Mouse (Mus musculus) cortical plate, adult 2 months (tissue): ENCODE data around the gene Nrg4. TPM values are rescaled to one million over a fixed set of nuclear protein-coding genes. Genes with fewer than 3 reads are reported as not detected.
"Not testable (repeated sequence)": the region's sequence is repeated elsewhere in the genome, so short reads cannot be mapped to it uniquely, and the experiment has no call there.

Experiments used
- H3K27ac ChIP-seq: fragments of 200-500 bp; 2 replicates; pipeline ENCODE4 v1.5.1; 2012; ENCODE audit warnings: low read length, control low read depth, inconsistent platforms; ENCODE audit not compliant: insufficient read depth
- H3K4me1 ChIP-seq: fragments of 200-500 bp; 2 replicates; pipeline ENCODE4 v1.6.1; 2011; ENCODE audit warnings: low read length; ENCODE audit not compliant: control insufficient read depth, insufficient read depth
- H3K4me3 ChIP-seq: fragments of 200-500 bp; 2 replicates; pipeline ENCODE4 v1.5.1; 2011; ENCODE audit warnings: mild to moderate bottlenecking, low read length, control low read depth; ENCODE audit not compliant: insufficient read depth
- CTCF ChIP-seq: fragments of 200-500 bp; IDR thresholded peaks from 2 replicates; pipeline ENCODE4 v1.5.1; 2011; ENCODE audit warnings: mild to moderate bottlenecking, control low read depth, low read length; ENCODE audit not compliant: insufficient read depth; ENCODE audit errors: extremely low read depth
- POLR2A ChIP-seq: fragments of 200-500 bp; IDR thresholded peaks from 2 replicates; pipeline ENCODE4 v1.6.1; 2011; ENCODE audit warnings: mild to moderate bottlenecking, low read length, control low read depth; ENCODE audit not compliant: insufficient read depth; ENCODE audit errors: extremely low read depth
- polyA plus RNA-seq: library from polyadenylated mRNA; depleted of rRNA; stranded (reverse); fragments of >200 nt; gene quantifications from 2 replicates; pipeline ENCODE4 v1.2.3, GENCODE M21; 2012

The Nrg4 gene
- polyA plus RNA-seq, 1 experiment, result 1.9 TPM

DNA sequence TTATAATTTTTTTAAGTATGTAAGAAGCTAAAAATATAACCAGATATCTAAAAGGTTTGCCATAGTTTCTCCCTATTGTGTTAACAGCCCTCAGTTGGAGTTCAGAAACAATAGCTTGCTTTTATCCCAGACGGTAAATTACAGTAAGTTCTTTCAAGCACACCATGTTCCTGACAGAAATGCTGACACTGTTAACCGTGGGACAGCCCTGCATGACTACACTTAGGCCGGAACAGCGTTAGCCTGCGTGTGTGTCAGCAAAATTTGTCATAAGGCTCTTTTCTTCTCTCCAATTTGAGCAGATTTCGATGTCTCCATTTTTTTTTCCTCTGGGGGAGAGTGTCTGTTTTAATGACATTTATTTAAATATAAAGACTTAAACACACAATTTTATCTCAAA lies 66.9 kb downstream of the Nrg4 start:
- TF ChIP-seq POLR2A (no peak), CTCF (no peak)
- Histone ChIP-seq H3K4me3 (no peak overlapping the region), H3K27ac (no peak overlapping the region), H3K4me1 (no peaks in the 10 kb centered on the region)

- H3K4me1 ChIP-seq, result no peaks in the 10 kb centered on the region
- no peak overlapping the region for H3K4me3 ChIP-seq
- no peak overlapping the region for H3K27ac ChIP-seq
- TF ChIP-seq POLR2A, result no peak
- TF ChIP-seq CTCF, result no peak
Measured at GRCm38 (mm10) chr9:55257105-55257504, 69.5 kb downstream of the Nrg4 start.

GRCm38 (mm10) chr9:55255604-55256003 lies 71.0 kb downstream of the Nrg4 start:
- Histone ChIP-seq H3K4me3 (no peak overlapping the region), H3K4me1 (no peaks in the 10 kb centered on the region), H3K27ac (no peak overlapping the region)
- no peak for TF ChIP-seq POLR2A
- TF ChIP-seq CTCF, result no peak

DNA sequence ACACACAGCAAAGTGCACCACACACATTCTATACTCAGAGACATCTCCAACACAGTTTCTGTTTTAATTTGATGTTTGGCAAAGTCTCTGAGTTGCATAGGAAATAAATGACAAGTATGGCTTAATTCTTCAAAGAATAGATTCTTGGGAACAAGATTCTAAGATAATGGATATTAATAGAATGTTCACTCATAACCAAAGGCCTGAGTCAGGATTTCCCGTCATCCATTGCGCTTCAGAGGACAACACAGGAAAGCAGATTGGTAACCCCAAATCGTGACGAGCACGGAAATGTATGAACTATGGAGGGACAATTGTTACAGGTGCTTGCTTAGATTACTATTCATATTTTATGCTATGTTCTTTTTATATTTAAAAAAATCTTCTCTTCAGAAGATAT lies 71.6 kb downstream of the Nrg4 start:
- no peak overlapping the region for H3K27ac ChIP-seq
- H3K4me1 ChIP-seq, result no peaks in the 10 kb centered on the region
- TF ChIP-seq POLR2A (no peak), CTCF (no peak)
- no peak overlapping the region for H3K4me3 ChIP-seq

DNA sequence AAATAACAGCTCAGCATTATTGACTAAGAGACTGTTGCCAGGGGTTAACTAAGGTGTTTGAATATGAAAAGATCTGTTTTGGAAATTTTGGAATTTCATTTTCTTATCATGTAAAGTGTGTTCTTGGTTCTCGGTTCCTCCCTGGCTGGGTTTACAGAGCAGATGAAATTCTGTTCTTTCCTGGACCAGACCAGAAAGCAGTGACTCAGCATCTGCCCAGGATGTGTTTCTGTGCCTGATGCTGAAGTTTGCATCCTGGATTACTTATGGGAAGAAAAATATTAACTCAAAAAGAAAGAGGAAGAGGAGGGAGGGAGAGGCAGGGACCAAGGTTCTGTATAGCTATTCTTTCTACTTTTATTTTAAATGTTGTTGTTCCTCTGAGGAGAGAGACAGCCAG lies 72.8 kb downstream of the Nrg4 start:
- TF ChIP-seq POLR2A, result no peak
- TF ChIP-seq CTCF, result no peak
- no peaks in the 10 kb centered on the region for H3K4me1 ChIP-seq
- no peak overlapping the region for H3K27ac ChIP-seq
- no peak overlapping the region for H3K4me3 ChIP-seq

DNA sequence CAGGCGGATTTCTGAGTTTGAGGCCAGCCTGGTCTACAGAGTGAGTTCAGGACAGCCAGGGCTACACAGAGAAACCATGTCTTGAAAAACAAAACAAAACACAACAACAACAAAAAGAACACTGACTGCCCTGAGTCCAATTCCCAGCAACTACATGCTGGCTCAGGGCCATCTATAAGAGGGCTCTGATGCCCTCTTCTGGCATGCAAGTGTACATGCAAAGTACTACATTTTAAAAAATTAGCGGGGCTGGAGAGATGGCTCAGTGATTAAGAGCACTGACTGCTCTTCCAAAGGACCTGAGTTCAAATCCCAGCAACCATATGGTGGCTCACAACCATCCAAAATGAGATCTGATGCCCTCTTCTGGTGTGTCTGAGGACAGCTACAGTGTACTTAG lies 74.5 kb downstream of the Nrg4 start:
- H3K4me3 ChIP-seq, H3K4me1 ChIP-seq, H3K27ac ChIP-seq: not testable (repeated sequence)

DNA sequence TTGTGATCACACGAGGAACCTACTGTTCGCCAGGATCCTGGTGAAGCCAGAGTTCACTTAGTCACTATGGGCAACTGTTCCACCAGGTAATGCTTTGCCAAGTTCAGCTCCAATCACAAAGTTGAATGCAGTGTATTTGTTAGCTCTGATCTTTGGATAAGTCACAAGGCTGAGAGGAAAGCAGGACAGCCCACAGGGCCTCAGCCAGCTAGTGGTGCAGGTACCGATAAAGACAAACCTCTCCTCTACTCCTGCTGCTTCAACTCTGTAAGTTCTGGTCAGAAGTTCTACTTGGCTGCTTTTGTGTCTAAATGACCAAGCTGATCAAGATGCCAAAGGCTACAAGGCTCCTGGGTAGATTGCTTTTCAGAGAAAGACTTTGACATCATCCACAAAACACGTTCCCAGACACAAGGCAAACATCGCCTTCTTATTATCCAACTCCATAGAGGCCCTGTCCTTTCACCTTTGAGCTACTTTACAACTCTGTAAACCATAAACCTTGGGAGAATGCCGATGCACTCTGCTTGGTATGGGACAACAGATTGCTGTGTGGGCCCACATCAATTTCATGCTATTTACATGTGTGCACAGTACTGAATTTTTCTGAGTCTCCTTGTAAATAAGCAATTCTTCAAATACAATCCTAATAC lies 75.9 kb downstream of the Nrg4 start:
- Histone ChIP-seq H3K4me3 (no peak overlapping the region), H3K27ac (no peak overlapping the region), H3K4me1 (no peaks in the 10 kb centered on the region)
- TF ChIP-seq CTCF, result no peak
- no peak for TF ChIP-seq POLR2A

- no peak overlapping the region for H3K4me3 ChIP-seq
- H3K4me1 ChIP-seq, result no peaks in the 10 kb centered on the region
- TF ChIP-seq CTCF, result no peak
- TF ChIP-seq POLR2A, result no peak
Measured at GRCm38 (mm10) chr9:55248465-55248864, 78.2 kb downstream of the Nrg4 start.

DNA sequence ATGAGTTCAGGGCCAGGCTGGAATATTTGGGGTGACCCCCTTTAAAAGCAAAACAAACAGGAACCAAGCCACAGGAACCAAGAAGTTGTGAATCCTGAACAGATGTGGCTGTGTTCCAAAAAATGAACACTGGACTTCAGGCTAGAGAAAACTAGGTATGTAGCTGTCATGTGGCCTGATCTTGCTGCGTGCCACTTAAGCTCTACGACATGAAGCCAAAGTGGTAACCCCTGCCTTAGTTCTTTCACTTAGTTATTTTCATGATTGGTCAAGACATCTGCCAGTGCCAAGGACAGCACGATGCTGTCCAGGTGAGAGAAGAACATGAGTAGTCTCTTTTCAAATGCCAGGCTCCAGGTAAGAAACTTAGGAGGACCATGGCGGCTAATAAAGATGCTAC lies 79.7 kb downstream of the Nrg4 start:
- Histone ChIP-seq H3K4me1 (no peaks in the 10 kb centered on the region), H3K4me3 (no peak overlapping the region), H3K27ac (no peak overlapping the region)
- TF ChIP-seq CTCF, result no peak
- no peak for TF ChIP-seq POLR2A

More at GRCm38 (mm10) chr9:55248465-55248864, 78.2 kb downstream of the Nrg4 start:
- no peak overlapping the region for H3K27ac ChIP-seq

- no peak overlapping the region for H3K27ac ChIP-seq
- no peaks in the 10 kb centered on the region for H3K4me1 ChIP-seq
- TF ChIP-seq CTCF (no peak), POLR2A (no peak)
- no peak overlapping the region for H3K4me3 ChIP-seq
Measured at GRCm38 (mm10) chr9:55246440-55246839, 80.2 kb downstream of the Nrg4 start.

GRCm38 (mm10) chr9:55245057-55245750 lies 81.4 kb downstream of the Nrg4 start:
- not testable (repeated sequence) for H3K27ac ChIP-seq, H3K4me3 ChIP-seq, H3K4me1 ChIP-seq
